Mouse (Mus musculus) kidney, embryonic 15.5 days (tissue): ENCODE measurements around the gene Slc25a42. TPM values are rescaled to one million over a fixed set of nuclear protein-coding genes. Genes with fewer than 3 reads are reported as not detected.
"Not testable (repeated sequence)": the region's sequence is repeated elsewhere in the genome, so short reads cannot be mapped to it uniquely, and the experiment has no call there.

Experiments used
- ATAC-seq: fragments of 200-750 bp; cut with Nextera tagmentation; replicated peaks from 2 replicates; pipeline ENCODE4 v1.8.0; 2017; ENCODE audit warnings: moderate TSS enrichment; ENCODE audit not compliant: low FRiP score
- H3K27ac ChIP-seq: fragments of 300-500 bp; sonication (generic); 2 replicates; pipeline ENCODE4 v1.5.1; 2015; ENCODE audit warnings: mild to moderate bottlenecking, inconsistent platforms
- H3K27me3 ChIP-seq: fragments of 300-500 bp; sonication (generic); 2 replicates; pipeline ENCODE4 v1.6.1; 2015; ENCODE audit warnings: inconsistent platforms
- H3K36me3 ChIP-seq: fragments of 300-500 bp; sonication (generic); 2 replicates; pipeline ENCODE4 v1.6.1; 2015; ENCODE audit warnings: inconsistent platforms
- H3K4me1 ChIP-seq: fragments of 300-500 bp; sonication (generic); 2 replicates; pipeline ENCODE4 v1.6.1; 2015; ENCODE audit warnings: inconsistent platforms
- H3K4me2 ChIP-seq: fragments of 300-500 bp; sonication (generic); 2 replicates; pipeline ENCODE4 v1.6.1; 2015; ENCODE audit warnings: moderate library complexity, mild to moderate bottlenecking, inconsistent platforms
- H3K4me3 ChIP-seq: fragments of 300-500 bp; sonication (generic); replicated peaks from 2 replicates; pipeline ENCODE4 v1.5.1; 2015; ENCODE audit warnings: mild to moderate bottlenecking, inconsistent platforms
- H3K9ac ChIP-seq: fragments of 300-500 bp; sonication (generic); 2 replicates; pipeline ENCODE4 v1.6.1; 2015; ENCODE audit warnings: mild to moderate bottlenecking, inconsistent platforms
- H3K9me3 ChIP-seq: fragments of 300-500 bp; sonication (generic); replicated peaks from 2 replicates; pipeline ENCODE4 v1.6.1; 2016; ENCODE audit warnings: inconsistent platforms
- WGBS: fragments of 180-500 bp; shearing (Covaris S2); methylation state at CpG from one replicate; pipeline ENCODE4 v1.1.7; 2015; ENCODE audit warnings: mixed read lengths; 5-methylcytosine and 5-hydroxymethylcytosine counted together
- polyA plus RNA-seq: library from polyadenylated mRNA; unstranded; fragments of >200 nt; fragmentation: Nextera tagmentation; extraction: Ambion mirVana; gene quantifications from 2 replicates; pipeline ENCODE4 v1.2.1, GENCODE M21; 2015

Gene Slc25a42
- polyA plus RNA-seq, 1 experiment from 2014 or later = 4.8 TPM

DNA sequence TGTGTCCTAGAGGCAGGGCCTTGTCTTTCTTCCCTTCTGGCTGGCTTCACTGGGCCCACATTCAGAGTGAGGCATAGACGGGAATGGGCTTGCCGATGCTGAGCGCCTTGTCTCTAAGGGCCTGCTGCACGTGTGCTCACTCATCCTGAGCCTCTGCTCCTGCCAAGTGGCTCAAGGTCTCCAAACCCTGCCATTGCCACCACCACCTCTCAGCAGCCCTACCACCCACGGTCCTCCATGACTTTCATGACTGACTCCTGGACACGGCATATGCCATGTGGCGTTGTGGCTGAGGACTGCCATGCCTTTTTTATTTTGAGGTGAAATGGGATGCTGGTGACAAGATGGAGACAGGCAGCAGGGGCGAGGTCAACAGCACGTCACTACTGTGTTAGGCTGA, 18.7 kb upstream of the Slc25a42 start:
- H3K4me2 ChIP-seq = no peak overlapping the region
- no peaks in the 10 kb centered on the region for H3K27me3 ChIP-seq
- peaks cover 30% of the 10 kb centered on the region for H3K36me3 ChIP-seq
- no peak overlapping the region for H3K9ac ChIP-seq
- no peak overlapping the region for H3K27ac ChIP-seq
- ATAC-seq = no peak
- H3K4me3 ChIP-seq = no peak overlapping the region
- H3K4me1 ChIP-seq = peaks cover 17% of the 10 kb centered on the region
- no peaks in the 10 kb centered on the region for H3K9me3 ChIP-seq
- 91% methylated on average over 9 of the region's 9 CpGs for WGBS

DNA sequence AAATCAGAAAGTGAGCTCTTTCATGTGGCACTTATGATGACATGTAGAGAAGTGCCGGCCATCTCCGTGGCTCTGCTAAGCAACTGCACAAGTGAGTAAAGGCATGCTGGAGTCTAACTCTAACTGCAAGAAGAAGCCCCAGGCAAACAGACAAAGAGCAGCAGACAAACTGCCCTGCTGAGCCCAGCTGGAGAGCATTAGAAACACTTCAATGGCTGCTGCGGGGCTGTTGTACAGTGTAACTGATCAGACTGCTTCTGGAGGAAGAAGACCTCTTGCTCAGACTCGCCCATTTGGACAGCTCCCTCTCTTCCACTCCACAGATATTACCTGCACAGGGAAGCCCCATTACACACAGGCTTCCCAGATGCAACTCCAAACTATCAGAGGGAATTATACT, 15.9 kb upstream of the Slc25a42 start:
- H3K4me2 ChIP-seq = no peak overlapping the region
- no peak overlapping the region for H3K4me3 ChIP-seq
- H3K27ac ChIP-seq = no peak overlapping the region
- H3K4me1 ChIP-seq = no peaks in the 10 kb centered on the region
- no peaks in the 10 kb centered on the region for H3K9me3 ChIP-seq
- 88% methylated on average over 4 of the region's 4 CpGs for WGBS
- H3K9ac ChIP-seq = no peak overlapping the region
- no peaks in the 10 kb centered on the region for H3K27me3 ChIP-seq
- no peak for ATAC-seq
- peaks cover 50% of the 10 kb centered on the region for H3K36me3 ChIP-seq

DNA sequence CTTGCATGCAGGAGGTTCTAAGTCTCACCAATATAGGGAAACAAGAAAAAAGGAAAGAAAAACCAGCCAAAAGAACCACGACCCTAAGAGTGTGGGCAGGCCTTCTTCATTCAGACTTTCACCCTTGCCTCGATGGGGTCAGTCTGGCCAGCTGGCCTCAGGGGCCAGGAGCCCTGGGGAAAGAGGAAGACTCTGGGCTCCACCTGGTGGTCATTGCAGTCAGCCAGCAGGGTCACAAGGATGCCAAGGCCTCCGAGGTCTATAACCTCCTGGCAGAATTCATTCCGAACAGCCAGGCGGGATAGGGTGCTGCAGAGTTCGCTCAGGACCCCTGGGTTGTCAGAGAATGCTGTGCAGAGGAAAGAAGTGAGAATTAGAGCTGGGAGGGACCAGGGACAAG, 11.2 kb upstream of the Slc25a42 start:
- H3K36me3 ChIP-seq = peaks cover 37% of the 10 kb centered on the region
- no peak overlapping the region for H3K9ac ChIP-seq
- no peaks in the 10 kb centered on the region for H3K4me1 ChIP-seq
- no peak overlapping the region for H3K4me2 ChIP-seq
- no peak overlapping the region for H3K27ac ChIP-seq
- H3K9me3 ChIP-seq = no peaks in the 10 kb centered on the region
- no peak for ATAC-seq
- 50% methylated on average over 6 of the region's 6 CpGs for WGBS
- H3K27me3 ChIP-seq = no peaks in the 10 kb centered on the region
- H3K4me3 ChIP-seq = no peak overlapping the region

DNA sequence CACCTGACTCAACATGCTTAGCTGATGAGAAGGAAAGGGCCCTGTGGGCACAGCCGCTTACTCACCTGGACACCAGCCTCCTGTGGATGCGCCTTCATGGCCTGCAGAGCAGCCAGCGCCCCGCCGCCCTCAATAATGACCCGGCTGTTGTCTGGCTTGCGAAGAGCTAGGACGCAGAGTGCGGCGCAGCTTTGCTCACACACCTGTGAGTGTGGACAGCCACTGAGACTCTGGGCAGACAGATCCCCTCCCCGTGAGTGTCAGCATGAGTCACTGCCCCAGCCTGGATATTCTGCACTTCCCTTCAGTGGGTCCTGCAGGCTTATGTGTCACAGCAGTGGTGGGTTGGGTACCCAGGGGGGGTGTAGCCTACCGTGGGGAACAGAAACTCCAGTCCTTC, 9.9 kb upstream of the Slc25a42 start:
- Histone ChIP-seq H3K4me3 (no peak overlapping the region), H3K9me3 (no peaks in the 10 kb centered on the region), H3K9ac (no peak overlapping the region), H3K4me2 (no peak overlapping the region), H3K4me1 (no peaks in the 10 kb centered on the region), H3K27me3 (no peaks in the 10 kb centered on the region), H3K36me3 (peaks cover 37% of the 10 kb centered on the region), H3K27ac (no peak overlapping the region)
- whole genome bisulfite sequencing = 90% methylated on average over 12 of the region's 12 CpGs
- ATAC-seq = no peak

DNA sequence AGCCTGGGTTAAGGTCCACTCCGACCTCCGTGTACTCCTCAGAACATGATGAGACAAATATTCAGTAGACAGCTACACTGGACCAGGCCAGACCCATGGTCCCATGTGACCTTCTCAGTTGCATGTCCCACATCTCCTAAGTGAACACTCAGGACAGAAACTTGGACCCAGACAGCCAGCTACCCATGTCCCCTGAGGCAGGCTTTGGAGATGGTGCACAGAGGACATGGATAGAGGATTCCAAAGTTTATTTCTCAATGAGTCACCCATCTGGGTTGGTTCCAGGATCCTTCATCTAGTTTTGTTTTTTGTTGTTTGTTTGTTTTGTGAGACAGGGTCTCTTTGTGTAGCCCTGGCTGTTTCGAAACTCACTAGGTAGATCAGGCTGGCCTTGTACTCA, 8.8 kb upstream of the Slc25a42 start:
- no peak for ATAC-seq

DNA sequence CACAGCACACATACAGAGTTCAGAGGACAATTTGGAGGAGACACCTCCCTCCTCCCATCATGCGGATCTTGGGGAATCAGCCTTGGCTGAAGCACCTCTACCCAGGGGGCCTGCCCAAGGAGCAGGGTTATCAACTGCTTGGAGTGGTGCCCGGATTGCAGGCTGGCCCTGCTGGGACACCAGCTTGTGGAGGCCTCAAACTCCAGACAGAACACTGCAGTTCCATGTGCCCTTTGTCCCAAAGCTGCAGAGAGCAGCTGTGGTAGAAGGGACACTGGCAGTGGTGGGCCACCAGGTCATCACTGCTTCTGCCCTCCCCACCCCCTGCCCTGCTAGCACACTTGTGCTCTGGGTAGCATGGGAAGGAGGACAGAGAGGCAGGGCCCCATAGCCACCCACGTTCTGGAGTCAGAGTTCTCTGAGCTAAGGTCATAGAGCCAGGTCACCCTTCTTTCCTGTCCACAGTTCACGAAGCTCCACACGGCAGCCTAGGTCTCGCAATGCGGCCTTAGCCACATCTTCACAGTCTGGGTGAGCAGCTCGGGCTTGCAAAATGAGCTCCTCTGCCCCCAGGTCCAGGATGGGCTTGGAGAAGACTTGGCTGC, 8.2 kb upstream of the Slc25a42 start:
- Histone ChIP-seq H3K27ac (no peak overlapping the region), H3K36me3 (peaks cover 28% of the 10 kb centered on the region), H3K4me3 (no peak overlapping the region), H3K9ac (no peak overlapping the region), H3K27me3 (no peaks in the 10 kb centered on the region), H3K4me1 (no peaks in the 10 kb centered on the region), H3K9me3 (no peaks in the 10 kb centered on the region), H3K4me2 (no peak overlapping the region)
- 67% methylated on average over 8 of the region's 8 CpGs for WGBS
- ATAC-seq = no peak

More for the DNA sequence above, 8.8 kb upstream of the Slc25a42 start:
- 91% methylated on average over 3 of the region's 3 CpGs for WGBS
- H3K4me2 ChIP-seq = no peak overlapping the region
- no peak overlapping the region for H3K4me3 ChIP-seq
- H3K27ac ChIP-seq = no peak overlapping the region
- peaks cover 33% of the 10 kb centered on the region for H3K36me3 ChIP-seq
- no peaks in the 10 kb centered on the region for H3K9me3 ChIP-seq
- no peak overlapping the region for H3K9ac ChIP-seq
- H3K4me1 ChIP-seq = no peaks in the 10 kb centered on the region
- H3K27me3 ChIP-seq = no peaks in the 10 kb centered on the region

DNA sequence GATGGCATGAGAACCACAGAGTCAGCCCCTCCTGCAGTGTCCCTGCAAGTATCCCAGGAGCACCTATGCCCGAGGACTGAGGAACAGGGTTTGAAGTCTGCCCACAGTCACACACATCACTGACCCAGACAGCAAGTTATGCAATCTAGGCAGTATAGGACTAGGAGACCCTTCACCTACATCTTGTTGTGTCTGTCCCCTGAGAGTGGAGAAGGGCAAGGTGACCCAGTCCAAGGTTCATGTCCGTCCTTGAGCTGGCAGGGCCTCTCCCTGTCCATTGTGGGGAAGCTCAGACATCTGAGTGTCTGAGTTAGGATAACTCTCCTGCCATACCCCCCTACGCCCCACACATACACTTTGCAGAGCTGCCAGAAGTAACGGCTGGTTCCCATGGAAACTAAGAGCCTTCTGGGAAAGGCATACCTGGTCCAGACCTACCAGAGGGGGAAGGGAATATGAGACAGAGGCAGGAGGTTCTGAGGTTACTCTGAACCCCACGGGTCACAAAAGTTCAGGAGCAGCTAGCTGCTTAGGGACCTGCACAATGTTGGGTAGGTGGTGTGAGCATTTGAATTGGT, 7.1 kb upstream of the Slc25a42 start:
- ATAC-seq = no peak
- H3K9me3 ChIP-seq = no peaks in the 10 kb centered on the region
- 59% methylated on average over 5 of the region's 5 CpGs for WGBS
- no peak overlapping the region for H3K9ac ChIP-seq
- no peak overlapping the region for H3K4me2 ChIP-seq
- H3K27ac ChIP-seq = no peak overlapping the region
- no peaks in the 10 kb centered on the region for H3K27me3 ChIP-seq
- H3K36me3 ChIP-seq = peaks cover 17% of the 10 kb centered on the region
- H3K4me1 ChIP-seq = no peaks in the 10 kb centered on the region
- H3K4me3 ChIP-seq = no peak overlapping the region

DNA sequence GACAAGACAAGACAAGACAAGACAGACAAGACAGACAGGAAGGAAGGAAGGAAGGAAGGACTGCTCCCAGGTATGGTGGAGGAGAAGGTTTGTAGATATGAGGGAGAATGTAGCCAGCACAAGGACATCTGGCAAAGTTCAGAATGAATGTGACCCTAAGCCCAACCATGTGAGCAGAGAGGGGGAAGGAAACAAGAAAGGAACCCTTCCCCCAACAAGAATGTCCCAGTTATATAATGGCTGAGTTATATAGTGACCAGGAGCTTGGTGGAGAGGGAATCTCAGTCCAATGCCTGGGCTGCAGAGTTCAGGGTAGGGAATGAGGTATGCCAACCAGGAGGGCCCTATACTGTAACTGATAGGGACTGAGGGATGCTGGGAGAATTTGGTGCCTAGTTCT, 5.3 kb upstream of the Slc25a42 start:
- H3K9me3 ChIP-seq = no peaks in the 10 kb centered on the region
- H3K36me3 ChIP-seq = peaks cover 7% of the 10 kb centered on the region
- no peak overlapping the region for H3K9ac ChIP-seq
- H3K4me3 ChIP-seq = no peak overlapping the region
- no peak overlapping the region for H3K4me2 ChIP-seq
- peaks cover 4% of the 10 kb centered on the region; the same call in 1 of the 2 replicates for H3K4me1 ChIP-seq
- H3K27ac ChIP-seq = no peak overlapping the region
- ATAC-seq = no peak
- no peaks in the 10 kb centered on the region for H3K27me3 ChIP-seq

DNA sequence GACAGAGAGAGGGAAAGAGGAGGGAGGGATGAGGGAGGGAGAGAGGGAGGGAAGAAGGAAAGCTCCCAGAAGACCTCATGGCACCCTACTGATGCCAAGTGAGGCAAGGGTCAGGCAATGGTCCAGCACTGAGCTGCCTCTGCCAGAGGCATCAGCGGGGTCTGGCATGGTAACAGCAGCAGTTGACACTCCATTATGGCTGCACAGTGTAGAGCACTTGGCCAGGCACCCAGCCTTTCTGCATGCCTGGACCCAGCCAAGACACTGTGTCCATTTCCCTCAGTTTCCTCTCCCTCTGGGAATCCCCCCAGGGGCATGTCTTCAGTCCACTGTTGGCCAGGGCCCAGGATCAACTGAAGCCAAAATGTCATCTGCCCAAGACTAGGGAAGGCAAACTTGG, 4.5 kb upstream of the Slc25a42 start:
- no peak overlapping the region for H3K27ac ChIP-seq
- WGBS = 71% methylated on average over 1 of the region's 1 CpGs
- H3K4me2 ChIP-seq = no peak overlapping the region
- no peaks in the 10 kb centered on the region for H3K27me3 ChIP-seq
- peaks cover 8% of the 10 kb centered on the region for H3K4me1 ChIP-seq
- H3K4me3 ChIP-seq = no peak overlapping the region
- H3K36me3 ChIP-seq = no peaks in the 10 kb centered on the region
- no peaks in the 10 kb centered on the region for H3K9me3 ChIP-seq
- ATAC-seq = no peak
- H3K9ac ChIP-seq = no peak overlapping the region

DNA sequence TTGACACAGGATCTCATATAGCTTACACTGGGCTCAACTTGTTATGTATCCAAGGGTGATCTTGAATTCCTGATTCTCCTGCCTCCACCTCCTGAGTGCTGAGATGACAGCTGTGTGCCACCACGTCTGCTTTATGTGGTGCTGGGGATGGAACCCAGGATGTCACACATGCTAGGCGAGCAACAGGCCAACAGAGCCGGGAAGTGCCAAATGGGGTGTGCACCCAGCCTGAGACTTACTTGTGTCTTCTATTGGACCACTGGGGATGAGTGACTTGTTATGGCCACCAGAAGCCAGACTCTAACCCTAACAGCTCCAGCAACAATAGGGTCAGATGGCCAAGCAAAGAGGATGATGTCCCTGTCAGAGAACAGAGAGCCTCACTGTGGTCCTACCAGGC, 4.1 kb upstream of the Slc25a42 start:
- H3K4me2 ChIP-seq, ATAC-seq, H3K9me3 ChIP-seq, H3K27ac ChIP-seq, H3K9ac ChIP-seq, H3K36me3 ChIP-seq, H3K4me3 ChIP-seq, H3K27me3 ChIP-seq: not testable (repeated sequence)
- whole genome bisulfite sequencing = 69% methylated on average over 3 of the region's 3 CpGs
- H3K4me1 ChIP-seq = peaks cover 12% of the 10 kb centered on the region

DNA sequence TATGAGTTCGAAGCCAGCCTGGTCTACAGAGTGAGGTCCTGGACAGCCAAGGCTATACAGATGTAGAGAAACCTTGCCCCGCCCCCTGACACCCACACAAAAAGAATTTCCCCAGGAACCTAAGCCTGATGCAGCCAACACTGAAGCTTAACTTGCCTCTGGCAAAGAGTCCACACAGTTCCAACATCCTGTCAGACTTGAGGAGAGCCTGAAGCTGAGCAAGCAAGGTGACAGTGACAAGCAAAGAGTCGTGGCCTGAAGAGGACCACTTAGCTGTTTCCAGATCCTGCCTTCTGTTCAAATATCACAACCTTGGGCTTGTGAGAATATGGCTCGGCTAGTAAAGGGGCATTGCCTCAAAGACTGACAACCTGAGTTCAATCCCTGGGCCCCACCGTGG, 3.0 kb upstream of the Slc25a42 start:
- no peak for ATAC-seq
- Histone ChIP-seq H3K4me2 (no peak overlapping the region), H3K9me3 (no peaks in the 10 kb centered on the region), H3K36me3 (no peaks in the 10 kb centered on the region), H3K4me3 (no peak overlapping the region), H3K27ac (no peak overlapping the region), H3K9ac (no peak overlapping the region), H3K27me3 (no peaks in the 10 kb centered on the region), H3K4me1 (peaks cover 23% of the 10 kb centered on the region)
- WGBS = 76% methylated on average over 5 of the region's 5 CpGs

DNA sequence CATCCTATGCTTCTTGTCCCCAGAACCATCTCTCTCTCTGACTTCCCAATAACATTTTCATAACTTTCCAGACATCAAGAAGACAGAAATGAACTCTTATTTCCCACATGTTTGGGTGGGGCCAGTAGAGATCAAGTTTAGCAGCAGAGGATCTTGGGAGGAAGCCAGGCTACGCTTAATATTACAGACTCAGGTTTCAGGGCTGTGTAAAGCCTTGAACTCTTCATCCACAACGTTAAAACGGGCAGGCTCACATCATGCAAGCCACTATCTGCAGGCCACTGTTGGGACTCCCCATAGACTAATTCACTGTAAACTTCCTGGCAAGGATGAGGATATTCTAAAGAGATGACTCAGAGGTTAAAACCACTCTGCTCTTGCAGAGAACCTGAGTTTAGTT, 2.3 kb upstream of the Slc25a42 start:
- 63% methylated on average over 3 of the region's 3 CpGs for WGBS
- Histone ChIP-seq H3K4me1 (peaks cover 23% of the 10 kb centered on the region), H3K27me3 (no peaks in the 10 kb centered on the region), H3K9me3 (no peaks in the 10 kb centered on the region), H3K9ac (no peak overlapping the region), H3K4me3 (no peak overlapping the region), H3K27ac (no peak overlapping the region), H3K4me2 (no peak overlapping the region), H3K36me3 (no peaks in the 10 kb centered on the region)
- ATAC-seq = no peak

DNA sequence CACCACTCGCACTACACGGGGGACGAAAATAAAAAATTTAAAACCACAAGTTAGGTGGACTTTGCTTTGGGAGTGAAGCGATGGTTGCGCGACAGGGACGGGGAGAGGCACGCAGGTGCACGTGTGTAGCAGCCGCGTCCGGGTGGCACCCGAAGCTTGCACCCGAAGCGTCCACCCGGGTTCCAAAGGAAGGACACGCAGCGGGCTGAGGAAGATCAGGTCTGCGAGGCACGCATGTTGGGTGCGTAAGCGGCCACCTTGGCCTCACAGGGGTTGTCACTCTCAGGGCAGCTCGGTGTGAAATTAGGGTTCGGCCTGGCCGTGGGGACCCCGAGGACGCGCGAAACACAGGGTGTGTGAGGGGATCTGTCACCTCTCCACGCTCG, 386 bp downstream of the Slc25a42 start:
- WGBS = 1% methylated on average over 31 of the region's 31 CpGs
- peaks cover 23% of the 10 kb centered on the region for H3K4me1 ChIP-seq
- peak; percentile 0; the same call in 1 of the 2 replicates for ATAC-seq
- H3K36me3 ChIP-seq = no peaks in the 10 kb centered on the region
- H3K9me3 ChIP-seq = no peaks in the 10 kb centered on the region
- no peaks in the 10 kb centered on the region for H3K27me3 ChIP-seq
- H3K27ac ChIP-seq = peak overlapping the region; percentile 69
- H3K9ac ChIP-seq = peak overlapping the region; percentile 68
- H3K4me2 ChIP-seq = peak overlapping the region; percentile 99
- peak overlapping the region; percentile 73 for H3K4me3 ChIP-seq
